Mouse (Mus musculus) thymus, postnatal 4 days (tissue): ENCODE data around the gene Mrap2.
A peak's percentile ranks its signal among the peaks of the same experiment; 100 is the strongest.
"Not testable (repeated sequence)": the region's sequence is repeated elsewhere in the genome, so short reads cannot be mapped to it uniquely, and the experiment has no call there.

Source experiments
- DNase-seq: peaks from one replicate; pipeline ENCODE4 v3.0.0; 2021

Gene Mrap2

DNA sequence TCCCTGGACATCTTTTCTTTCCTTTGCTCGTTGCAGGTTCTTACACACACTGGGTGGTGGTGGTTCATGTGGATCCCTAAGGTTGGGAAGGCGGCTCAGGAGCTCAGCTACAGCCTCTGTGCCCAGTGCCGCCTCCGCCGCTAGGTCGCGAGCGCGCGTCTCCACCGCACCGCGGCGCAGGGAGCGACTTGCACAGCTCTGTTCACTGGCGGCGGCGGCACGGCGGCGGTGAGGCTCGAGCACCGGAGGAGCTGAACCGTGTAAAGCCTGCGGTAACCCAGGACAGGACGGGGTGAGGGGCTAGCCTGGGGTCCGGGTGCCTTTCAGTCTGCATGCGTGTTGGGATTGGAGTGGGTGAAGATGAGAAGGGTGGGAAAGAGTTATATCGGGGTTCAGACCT is at the start of gene Mrap2:
Mrap2 (plus strand) TSS at position 201 of the 400 bp plus-strand sequence.
- DNase-seq, result peak; percentile 58

DNA sequence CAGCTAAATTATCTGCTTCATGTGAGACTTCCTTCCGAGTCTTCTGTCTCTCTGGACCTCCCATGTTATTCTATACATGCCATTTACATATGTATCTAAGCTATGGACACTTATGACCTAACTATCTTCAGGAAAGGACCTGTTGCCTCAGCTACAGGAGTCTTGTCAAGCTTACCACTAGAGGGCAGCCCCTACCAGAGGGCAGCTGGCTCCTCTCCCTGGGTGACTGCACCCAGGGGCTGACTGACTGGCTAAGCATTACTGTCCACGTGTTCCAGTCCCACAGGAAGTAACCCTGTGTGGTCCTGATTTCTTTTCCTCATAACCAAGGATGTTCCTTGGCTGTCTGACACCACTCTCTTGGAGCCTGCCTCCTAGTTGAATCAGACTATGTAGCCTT is 46.1 kb upstream of the Mrap2 start:
- peak; percentile 25 for DNase-seq

DNA sequence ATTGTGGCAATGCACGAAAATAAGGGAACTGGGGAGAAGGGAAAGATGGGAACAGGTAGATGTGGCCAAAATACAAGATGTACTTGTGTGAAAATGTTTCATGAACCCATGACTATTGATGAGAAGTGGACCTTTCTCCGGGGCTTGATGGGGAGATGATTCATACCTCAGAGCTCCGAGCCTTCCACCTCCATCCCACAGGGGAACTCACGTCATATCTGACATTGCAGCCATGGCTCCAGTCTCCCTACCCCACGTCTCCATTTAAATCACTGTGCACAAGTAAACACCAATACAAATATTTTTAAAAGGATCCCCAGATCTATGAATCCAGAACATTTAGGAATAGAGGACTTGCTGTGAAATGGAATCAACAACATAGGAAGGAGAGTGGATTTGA is 29.1 kb upstream of the Mrap2 start:
- no peak for DNase-seq

DNA sequence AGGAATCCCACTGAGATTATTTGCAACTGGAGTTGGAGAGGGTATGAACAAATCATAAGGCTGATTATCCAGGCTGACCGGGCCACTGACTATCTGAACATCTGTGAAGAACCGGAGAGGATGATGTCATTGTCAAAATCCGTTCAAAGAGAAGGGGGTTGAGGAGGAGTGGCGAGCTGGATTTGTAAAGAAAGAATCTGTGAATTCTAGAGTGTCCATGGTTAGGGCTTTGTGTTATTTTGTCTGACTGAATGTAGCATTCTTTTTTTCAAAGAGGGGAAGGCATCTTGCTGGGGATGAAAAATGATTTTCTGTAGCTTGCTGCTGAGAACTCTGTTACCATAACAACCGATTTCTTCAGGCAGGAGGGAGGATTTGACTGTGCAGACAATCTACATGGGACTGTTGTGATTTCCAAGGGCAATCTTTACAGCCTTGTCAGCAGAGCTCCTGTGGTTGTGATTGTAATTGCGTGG is 28.6 kb upstream of the Mrap2 start:
- DNase-seq, result no peak

DNA sequence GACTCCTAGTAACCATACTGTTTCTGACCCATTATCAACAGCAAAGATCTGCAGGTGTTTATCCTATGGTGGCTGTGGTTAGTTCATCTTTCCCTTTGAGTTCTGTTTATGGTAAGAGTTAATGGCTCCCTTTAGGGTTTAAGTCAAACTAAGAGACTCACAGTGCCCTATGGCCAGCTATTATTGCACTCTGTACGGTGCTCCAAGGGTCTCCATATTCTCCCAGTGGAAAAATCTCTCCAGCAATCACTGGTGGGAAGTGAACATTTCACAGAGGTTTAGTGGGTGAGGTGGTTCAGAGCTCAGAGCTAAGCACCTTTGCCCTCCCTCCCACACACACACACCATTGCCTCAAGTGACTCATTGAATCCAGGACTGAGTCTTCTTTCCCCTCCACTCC is 28.1 kb upstream of the Mrap2 start:
- no peak for DNase-seq

DNA sequence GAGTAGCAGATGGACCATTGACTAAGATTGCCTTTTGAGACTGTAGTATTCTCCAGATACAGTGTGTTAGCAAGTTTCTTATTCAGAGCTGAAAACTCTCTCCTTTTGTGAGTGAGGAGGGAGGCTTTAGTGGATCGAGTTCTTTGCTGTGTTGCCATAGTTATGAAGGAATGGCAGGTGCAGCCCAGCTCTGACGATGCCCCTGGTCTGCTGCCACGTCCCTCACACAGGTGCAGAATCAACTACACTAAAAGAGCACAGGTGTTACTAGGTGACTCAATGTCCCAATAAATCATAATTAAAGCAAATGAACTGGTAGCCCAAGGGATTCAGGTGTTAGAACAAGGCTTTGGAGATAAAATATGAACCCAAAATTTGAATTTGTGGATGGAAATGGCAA is 25.1 kb upstream of the Mrap2 start:
- no peak for DNase-seq

DNA sequence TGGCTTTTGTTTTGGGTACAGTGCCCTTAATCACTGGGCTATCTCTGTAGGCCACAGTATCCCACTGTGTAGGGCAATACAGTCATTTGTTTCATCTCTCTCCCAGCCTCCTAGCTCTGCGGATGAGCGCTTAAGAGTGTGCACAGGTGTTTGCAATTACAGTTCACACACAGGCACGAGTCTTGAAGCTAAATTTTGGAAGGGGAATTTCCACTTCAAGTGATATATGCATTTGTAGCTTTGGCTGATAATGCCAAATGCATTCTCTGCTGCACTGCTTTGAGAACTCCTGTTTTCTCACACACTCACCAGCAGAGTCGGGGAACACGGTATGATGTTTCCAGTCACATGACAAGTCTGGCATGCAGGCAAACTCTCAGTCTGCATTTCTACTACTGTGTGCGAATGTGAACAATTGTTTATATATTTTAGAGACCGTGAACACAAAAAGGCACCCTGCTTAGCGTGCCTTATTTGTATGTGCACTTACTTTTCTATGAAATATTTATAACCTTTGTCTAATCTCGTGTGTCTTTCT is 22.1 kb upstream of the Mrap2 start:
- no peak for DNase-seq

DNA sequence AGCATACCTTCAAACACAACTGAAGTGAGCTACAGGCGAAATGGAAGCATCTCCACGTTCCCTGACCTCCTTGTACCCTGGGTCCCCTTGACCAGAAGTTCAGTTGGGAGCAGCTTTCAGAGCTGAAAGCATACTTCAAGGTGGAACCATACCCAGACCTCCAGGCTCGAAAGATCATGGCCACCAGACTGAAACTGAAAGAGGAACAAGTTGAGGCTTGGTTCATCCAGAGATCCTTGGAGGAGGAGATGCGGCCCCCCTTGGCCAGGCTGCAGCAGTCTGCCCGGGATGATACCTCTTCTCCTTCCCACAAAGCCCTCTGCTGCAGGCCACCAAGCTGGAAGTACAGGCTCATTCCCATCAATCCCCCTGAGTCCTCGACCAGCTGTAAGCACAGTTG is 17.1 kb upstream of the Mrap2 start:
- DNase-seq, result not testable (repeated sequence)

DNA sequence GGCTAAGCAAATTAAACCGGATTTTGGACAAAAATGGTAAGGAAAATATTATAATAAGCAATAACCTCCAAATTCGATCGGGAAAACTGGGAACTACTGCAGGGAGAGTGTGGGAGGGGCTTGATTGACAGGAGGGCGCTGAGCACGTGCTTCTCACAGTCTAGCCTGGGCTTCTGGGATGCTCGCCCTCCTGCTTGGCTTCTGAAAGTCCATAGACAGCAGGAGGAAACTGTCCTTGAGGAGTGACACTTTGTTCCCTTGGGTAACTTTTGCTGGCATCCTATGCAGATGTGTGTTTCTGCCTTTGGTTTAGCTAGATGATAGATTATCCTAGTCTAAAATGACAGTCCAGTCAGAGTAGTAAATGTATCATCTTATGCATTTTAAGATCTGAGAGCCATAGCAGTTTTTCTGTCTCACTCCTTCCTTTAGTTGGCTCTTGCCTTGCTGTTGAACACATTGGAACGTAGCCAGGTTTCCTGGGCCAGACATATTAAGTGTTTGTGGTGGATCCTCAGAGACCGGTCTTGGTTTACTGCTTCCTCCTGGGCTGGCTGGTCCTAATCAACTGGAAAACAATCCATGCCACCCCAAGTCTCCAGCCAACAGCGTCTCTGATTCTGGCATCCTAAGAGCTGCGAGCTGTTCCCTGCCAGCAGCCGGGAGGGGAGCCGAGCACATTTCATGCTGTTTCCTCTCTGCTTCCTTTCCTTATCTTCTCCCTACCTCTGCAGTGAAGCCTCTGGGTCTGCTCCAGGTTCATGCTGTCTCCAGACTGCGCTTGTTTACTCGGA is 8.1 kb upstream of the Mrap2 start:
- no peak for DNase-seq

DNA sequence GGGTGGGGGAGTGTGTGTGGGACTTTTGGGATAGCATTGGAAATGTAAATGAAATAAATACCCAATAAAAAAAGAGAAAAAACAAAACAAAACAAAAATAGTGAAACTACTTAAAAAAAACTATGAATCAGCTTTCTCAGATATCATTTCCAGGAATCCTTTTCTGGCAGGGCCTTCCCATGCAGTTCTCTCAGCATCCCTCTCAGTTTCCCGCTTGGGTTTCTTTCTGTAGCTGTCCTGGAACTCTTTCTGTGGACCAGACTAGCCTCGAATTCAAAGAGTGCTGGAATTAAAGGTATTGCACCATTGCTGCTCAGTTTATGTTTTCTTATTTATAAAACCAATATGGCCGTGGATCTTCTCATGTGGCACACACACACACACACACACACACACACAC is 1.0 kb upstream of the Mrap2 start:
- no peak for DNase-seq

DNA sequence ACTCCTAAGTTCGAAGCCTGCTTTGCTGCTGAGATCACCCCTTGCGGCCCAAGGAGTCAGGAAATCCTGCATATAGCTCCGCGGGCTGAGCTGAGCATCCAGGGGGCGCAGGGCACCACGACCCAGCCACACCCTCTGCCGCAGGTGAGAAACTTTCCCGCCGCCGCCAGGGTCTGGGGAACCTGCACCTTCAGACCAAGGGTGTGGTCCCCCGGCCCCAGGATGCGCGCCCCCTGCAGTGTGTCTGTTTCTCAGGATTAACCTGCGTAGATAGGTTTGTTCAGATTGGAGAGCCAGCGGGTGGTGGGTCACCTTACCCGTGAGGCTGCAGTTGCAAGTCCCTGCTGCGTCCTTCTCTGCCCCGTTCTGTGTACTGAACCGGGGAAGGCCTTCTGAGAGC is 426 bp downstream of the Mrap2 start:
- peak; percentile 27 for DNase-seq

DNA sequence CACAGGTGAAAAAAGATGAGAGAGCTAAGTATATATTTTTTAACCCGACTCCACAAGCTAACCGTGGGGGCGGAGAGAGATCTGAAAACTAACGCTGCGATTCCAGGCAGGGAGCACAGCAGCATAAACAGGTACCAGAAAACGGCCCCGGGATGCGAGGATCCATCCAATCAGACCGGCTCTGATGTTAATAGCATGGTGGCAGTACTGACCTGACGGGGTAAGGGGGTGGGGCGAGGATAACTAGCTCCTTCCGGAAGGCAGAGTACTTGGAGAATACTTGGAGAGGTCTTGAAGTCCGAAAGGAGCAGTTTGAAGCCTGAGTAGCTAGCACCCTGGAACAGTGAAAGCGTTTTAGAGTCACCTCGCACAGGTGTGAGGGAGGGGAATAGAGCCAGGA is 1.1 kb downstream of the Mrap2 start:
- no peak for DNase-seq

DNA sequence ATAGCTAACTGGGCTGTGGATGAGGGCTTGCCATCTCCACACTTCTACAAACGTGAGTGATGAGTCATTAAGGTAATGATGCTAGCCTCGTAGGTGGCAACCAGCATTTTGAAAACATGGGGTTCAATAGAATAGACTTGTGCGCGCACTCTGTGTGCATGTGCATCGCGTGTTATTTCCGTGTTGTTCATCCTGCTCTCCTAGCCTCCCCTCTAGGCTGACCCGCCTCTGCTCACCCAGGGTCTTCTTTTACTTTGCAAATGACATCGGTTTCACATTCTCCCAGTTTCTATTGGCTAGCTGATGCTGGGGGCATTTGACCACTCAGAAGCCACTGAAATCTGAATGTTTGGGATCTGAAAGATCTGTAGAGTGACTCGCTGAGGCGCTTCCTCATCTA is 1.6 kb downstream of the Mrap2 start:
- DNase-seq, result no peak

DNA sequence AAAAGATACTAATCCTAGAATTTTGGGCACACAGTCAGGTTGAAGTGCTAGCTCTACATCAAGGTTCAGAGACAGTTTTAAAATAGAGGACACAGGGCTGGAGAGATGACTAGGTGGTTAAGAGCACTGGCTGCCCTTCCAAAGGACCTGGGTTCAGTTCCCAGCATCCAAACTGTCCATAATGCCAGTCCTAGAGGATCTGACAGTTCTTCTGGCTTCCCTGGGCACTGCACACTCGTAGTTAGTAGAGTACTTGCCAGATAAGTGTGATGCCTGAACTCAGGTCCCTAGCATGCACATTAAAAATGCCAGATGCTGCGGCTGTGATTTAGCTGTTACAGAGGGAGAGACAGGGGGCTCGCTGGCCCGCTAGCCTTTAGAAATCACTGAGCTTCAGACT is 2.3 kb downstream of the Mrap2 start:
- no peak for DNase-seq

DNA sequence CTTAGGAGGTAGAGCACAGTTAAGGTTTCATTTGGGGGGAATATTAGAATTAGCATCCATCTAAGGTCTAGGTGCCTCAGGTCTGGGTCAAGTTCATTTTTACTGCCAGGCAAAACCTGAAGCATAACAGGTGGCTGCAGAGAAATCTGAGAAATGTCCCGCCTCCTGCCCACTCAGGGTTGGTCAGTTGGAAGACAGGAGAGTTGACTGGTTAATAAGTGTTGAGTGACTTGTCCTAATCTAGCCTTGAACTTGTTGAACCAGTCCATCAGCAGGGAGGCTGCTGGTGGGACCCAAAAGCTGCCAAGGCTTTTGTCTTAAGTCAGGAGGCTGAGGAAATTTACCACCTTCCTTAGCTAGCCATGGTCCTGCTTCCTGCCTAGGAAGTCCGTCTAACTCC is 3.8 kb downstream of the Mrap2 start:
- no peak for DNase-seq

DNA sequence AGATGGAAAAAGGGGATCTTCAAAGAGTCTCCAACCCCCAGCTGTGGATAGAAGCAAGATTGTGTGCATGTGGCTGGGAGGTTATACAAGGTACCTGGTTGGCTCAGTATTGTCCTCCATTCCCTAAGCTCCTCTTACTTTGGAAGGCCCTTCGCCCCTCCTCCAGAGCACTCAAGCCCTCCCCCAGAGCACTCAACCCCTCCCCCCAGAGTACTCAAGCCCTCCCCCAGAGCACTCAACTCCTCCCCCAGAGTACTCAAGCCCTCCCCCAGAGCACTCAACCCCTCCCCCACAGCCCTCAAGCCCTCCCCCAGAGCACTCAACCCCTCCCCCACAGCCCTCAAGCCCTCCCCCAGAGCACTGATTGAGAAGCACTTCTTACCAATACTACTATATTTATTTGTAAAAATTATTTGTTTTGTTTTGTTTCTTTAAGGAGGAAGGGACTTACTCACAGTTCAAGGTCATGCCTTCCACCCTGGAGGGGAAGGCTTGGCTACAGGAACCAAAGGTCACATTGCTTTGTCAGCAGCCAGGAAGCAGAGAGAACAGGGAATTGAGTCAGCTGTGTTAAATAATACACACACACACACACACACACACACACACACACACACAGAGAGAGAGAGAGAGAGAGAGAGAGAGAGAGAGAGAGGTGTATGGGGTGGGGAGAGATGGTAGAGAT is 8.7 kb downstream of the Mrap2 start:
- DNase-seq, result no peak

DNA sequence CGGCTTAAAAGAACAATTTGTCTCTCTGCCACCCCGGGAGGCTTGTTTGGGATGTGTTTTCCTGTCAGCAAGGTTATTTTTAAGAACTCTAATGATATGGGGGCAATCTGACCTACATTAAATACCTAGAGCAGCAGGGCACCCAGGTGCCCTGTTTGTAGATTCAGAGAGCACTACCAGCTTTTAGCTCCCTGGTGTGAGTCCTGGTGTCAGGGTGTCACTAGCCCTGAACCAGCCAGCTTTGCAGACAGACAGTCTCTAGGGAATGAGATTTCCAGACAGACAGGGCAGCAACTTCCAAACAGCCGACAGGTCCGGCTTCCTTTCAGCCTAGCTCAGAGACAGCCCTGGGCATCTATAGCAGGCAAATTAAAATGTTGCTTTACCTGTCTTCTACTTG is 18.5 kb downstream of the Mrap2 start:
- no peak for DNase-seq

DNA sequence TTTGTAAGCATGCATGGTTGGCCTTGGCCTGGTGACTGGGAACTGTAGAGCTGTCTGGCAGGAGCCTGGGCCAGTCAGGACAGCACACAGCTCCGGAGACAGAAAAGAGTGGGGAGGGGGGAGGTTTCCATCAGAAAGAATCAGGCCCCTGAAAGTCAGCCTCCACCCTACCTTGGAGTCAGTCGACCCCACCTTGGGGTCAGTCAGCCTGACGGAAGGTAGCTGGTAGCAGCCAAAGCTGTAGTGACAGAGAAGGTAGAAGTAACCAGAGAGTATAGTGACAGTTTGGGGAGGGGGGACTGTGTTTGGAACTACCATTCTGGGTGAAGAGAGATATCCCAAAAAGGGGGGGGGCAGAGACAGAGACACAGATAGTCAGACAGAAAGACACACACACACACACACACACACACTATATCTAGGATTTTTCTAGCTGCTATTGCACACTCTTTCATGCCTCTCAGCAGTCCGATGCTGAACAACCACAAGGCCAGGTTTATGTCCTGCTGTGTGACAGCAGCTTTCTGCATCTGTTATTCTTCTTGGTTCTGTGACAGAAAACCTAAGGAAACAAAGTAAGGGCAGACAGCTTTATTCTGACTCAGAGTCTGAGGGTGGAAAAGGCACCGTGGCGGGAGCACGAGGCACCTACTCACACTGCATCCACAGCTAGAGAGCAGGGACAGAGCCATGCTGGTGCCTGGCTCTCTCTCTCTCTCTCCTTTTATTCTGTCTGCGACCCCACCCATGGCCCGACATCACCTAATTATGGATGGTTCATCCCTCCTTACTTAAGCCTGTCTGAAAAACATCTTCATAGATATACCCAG is 23.1 kb downstream of the Mrap2 start:
- no peak for DNase-seq

DNA sequence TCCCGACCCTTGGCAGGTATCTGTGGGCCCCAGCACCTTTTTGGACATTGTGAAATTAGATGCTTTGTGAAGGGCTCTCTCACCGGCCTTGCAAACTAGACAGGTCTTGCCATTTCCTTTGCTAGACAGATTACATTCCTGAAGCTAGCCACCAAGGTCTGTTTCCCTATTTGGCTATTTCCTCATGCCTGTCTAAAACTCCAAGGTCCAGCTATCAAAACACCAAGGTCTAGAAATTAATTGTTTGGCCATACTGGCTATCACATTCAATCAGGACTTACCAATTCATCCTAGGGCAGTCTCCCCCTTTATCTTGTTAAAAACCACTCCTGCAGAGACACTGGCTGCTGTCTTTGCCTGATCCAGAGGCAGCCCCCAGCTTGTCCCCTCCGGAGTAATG is 23.9 kb downstream of the Mrap2 start:
- no peak for DNase-seq

DNA sequence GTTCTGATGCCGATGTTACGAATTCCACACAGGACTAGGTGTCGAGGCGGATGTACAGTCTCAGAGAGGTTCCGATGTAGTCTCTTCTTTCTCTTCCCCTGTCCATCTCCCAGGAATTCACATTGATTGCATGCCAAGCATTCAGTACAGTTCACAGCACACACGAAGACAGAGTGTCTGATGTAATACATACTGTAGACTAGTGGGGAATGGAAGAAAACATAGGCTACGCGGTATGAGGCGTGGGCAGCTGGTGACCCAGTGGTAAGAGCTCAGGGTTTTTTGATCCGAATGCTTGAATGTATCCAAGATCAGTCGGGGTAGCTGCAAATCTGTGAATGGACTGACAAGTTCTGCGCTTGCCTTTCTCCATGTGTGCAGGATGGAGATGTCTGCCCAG is 25.0 kb downstream of the Mrap2 start:
- no peak for DNase-seq

DNA sequence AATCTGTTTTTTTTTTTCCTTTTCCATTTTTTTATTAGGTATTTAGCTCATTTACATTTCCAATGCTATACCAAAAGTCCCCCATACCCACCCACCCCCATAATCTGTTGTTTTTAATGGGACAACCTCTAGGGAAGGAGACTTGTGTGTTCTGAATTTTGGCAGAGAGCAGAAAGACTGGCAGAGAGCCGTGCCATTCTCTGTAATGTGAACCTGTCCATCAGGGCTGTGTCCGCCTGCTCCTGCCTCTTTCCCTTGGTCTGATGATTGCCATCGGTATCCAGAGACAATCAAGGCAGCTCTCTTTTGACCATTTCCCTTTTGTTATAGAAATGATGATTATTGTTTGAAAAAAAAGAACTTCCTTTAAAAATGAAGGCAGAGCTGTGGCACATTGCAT is 26.8 kb downstream of the Mrap2 start:
- no peak for DNase-seq

DNA sequence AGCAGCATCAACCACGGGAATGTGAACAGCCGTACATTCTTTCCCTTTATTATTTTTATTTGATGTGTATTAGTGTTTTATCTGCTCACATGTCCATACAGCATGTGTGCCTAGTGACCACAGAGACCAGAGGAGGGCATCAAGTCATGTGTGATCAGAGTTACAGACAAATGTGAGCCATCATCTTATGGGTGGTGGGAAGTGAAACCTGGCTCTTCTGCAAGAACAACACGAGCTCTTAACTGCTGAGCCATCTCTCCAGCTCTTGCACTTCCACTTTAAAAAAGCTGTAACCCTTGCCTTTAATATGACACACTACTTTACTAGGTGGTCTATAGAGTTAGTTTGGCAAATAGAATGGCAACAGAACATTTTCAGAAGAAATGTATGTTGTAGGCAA is 27.4 kb downstream of the Mrap2 start:
- no peak for DNase-seq

DNA sequence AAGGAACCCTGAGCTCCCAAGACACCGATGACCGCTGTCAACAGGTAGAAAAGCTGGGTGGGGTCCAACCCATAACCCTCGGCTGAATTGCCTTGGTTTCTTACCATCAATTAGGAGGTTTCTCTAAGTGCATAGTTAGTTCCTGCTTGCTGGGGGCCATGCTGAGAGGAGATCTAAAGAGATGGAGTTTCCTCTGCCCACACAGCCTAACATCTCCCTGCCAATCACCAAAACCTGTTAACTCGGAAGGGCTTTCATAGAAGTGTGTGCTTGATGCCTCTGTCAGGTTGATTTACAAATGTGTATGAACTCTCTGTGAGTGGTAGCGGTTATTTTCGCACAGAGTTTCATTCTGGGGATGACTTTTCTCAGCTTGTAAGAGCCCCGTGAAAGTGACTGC is 34.4 kb downstream of the Mrap2 start:
- DNase-seq, result no peak
